Mouse (Mus musculus) spleen, adult 2 months (tissue): Measurements from ENCODE around the gene Cbx8.

ENCODE experiments used
- CTCF ChIP-seq: fragments of 200-500 bp; IDR thresholded peaks from 2 replicates; pipeline ENCODE4 v1.5.1; 2011; ENCODE audit warnings: mild to moderate bottlenecking, inconsistent platforms; ENCODE audit not compliant: insufficient read depth, insufficient read length, insufficient replicate concordance; ENCODE audit errors: extremely low read depth
- POLR2A ChIP-seq: fragments of 200-500 bp; IDR thresholded peaks from 2 replicates; pipeline ENCODE4 v1.6.1; 2011; ENCODE audit warnings: low read depth, low read length, inconsistent platforms

DNA sequence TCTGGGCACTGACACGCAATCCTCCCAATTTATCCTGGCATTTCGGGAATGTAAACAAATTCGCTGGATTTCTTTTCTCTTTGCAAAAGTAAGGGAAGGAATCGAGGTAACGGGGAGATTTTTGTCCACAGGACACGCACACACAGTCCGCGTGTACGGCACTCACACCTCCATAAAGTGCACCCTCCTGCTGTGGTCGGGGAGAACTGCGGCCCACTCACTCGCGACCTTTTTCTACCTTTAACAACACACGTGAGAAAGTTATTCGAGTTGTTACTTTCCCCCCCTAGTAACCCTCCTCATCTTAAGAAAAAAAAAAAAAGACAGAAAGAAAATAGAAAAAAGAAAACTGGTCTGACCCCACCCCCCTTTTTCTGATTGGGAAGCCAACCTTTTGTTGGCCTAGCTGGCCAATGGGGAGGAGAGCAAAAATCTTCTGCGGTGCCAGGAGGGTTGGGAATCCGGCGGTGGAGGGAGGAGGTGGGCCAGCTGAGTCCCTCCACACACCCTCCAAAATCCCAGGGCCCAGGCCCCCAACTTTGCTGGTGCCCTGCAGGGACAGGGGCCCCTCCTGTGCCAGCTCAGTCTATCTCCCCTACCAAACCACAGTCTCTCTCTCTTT, 2.9 kb downstream of the Cbx8 start:
- TF ChIP-seq POLR2A (no peak), CTCF (no peak)
